Mouse (Mus musculus): ENCODE measurements around the gene Drd2.

Drd2 gene

GRCm38 (mm10) chr9:49452396-49452795 lies 112.0 kb downstream of the Drd2 start:
- no peak for DNase-seq (ENCODE audit: low spot score)

DNA sequence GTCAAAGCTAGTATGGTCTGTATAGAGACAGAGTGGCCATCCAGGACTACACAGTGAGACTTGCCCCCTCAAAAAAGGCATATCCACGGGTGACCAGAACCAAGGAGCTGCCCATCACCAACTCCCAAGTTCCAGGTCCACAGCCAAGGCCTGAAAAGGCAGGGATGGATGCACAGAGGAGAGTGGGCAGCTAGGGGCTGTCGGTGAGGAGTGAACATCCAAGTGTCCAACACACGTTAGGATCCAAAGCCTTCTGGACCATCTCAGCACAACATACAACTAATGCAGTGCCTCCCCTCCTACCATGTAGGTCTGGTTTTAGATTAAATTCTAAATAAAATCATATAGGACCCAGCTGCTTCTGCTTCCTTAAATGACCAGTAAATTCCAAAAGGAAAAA lies 115.7 kb downstream of the Drd2 start:
- DNase-seq (ENCODE audit: low spot score): no peak

Data from ovary, postnatal 36 days (tissue).